Mouse (Mus musculus) heart, embryonic 13.5 days (tissue): ENCODE data around the gene Fbxl14. TPM values are rescaled to one million over a fixed set of nuclear protein-coding genes. Genes with fewer than 3 reads are reported as not detected.

Source experiments
- ATAC-seq: fragments of 200-750 bp; cut with Nextera tagmentation; 2 replicates; pipeline ENCODE4 v1.8.0; 2017; ENCODE audit warnings: moderate TSS enrichment; ENCODE audit not compliant: insufficient number of reproducible peaks, low FRiP score, low TSS enrichment; ENCODE audit errors: extremely low read depth
- H3K27ac ChIP-seq: fragments of 300-500 bp; sonication (generic); replicated peaks from 2 replicates; pipeline ENCODE4 v1.5.1; 2015; ENCODE audit warnings: moderate library complexity, mild to moderate bottlenecking, inconsistent platforms
- H3K27me3 ChIP-seq: fragments of 300-500 bp; sonication (generic); replicated peaks from 2 replicates; pipeline ENCODE4 v1.6.1; 2015; ENCODE audit warnings: mild to moderate bottlenecking, inconsistent platforms
- H3K36me3 ChIP-seq: fragments of 300-500 bp; sonication (generic); 2 replicates; pipeline ENCODE4 v1.6.1; 2015; ENCODE audit warnings: mild to moderate bottlenecking, inconsistent platforms
- H3K4me1 ChIP-seq: fragments of 300-500 bp; sonication (generic); 2 replicates; pipeline ENCODE4 v1.6.1; 2015; ENCODE audit warnings: inconsistent platforms
- H3K4me2 ChIP-seq: fragments of 300-500 bp; sonication (generic); 2 replicates; pipeline ENCODE4 v1.6.1; 2015; ENCODE audit warnings: inconsistent platforms, mild to moderate bottlenecking, moderate library complexity
- H3K4me3 ChIP-seq: fragments of 300-500 bp; sonication (generic); 2 replicates; pipeline ENCODE4 v1.5.1; 2015; ENCODE audit warnings: moderate library complexity, mild to moderate bottlenecking, inconsistent platforms
- H3K9ac ChIP-seq: fragments of 300-500 bp; sonication (generic); 2 replicates; pipeline ENCODE4 v1.6.1; 2015; ENCODE audit warnings: inconsistent platforms, mild to moderate bottlenecking, moderate library complexity
- H3K9me3 ChIP-seq: fragments of 300-500 bp; sonication (generic); 2 replicates; pipeline ENCODE4 v1.6.1; 2016; ENCODE audit warnings: inconsistent platforms
- WGBS: fragments of 180-500 bp; shearing (Covaris S2); methylation state at CpG from one replicate; pipeline ENCODE4 v1.1.7; 2015; ENCODE audit warnings: mixed read lengths; 5-methylcytosine and 5-hydroxymethylcytosine counted together
- polyA plus RNA-seq: library from polyadenylated mRNA; unstranded; fragments of >200 nt; fragmentation: Nextera tagmentation; extraction: Ambion mirVana; gene quantifications from 2 replicates; pipeline ENCODE4 v1.2.1, GENCODE M21; 2015

The Fbxl14 gene
- polyA plus RNA-seq, 1 experiment from 2014 or later, result 3.0 TPM

DNA sequence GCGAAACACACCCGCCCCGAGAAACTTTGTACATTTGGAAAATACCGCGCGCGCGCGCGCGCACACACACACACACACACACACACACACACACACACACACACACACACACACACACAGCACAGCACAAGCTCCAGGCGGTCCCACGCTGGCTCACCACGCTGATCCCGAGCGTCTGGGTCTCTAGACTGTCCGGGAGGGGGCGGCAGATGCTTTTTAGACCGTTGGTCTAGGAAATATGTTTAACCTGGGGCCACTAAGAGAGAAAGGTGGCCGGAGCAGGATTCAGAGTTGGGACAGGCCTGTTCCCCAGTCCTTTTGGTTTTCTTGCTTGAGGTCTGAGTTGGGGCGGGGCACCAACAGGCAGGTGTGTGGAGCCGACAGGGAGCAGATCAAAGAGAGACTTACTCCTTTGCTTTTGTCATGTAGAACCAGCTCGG is 30.4 kb upstream of the Fbxl14 start:
- H3K27ac ChIP-seq, result no peak overlapping the region
- H3K36me3 ChIP-seq, result no peaks in the 10 kb centered on the region
- H3K27me3 ChIP-seq, result 0 out of 2 replicates have a peak, but pooled peaks cover 6% of the 10 kb centered on the region
- peak overlapping the region; percentile 74 for H3K9ac ChIP-seq
- peak; percentile 47 for ATAC-seq
- no peaks in the 10 kb centered on the region for H3K9me3 ChIP-seq
- H3K4me1 ChIP-seq, result peaks cover 43% of the 10 kb centered on the region
- peak overlapping the region; percentile 52 for H3K4me3 ChIP-seq
- H3K4me2 ChIP-seq, result peak overlapping the region; percentile 78
- WGBS, result 3% methylated on average over 23 of the region's 23 CpGs

DNA sequence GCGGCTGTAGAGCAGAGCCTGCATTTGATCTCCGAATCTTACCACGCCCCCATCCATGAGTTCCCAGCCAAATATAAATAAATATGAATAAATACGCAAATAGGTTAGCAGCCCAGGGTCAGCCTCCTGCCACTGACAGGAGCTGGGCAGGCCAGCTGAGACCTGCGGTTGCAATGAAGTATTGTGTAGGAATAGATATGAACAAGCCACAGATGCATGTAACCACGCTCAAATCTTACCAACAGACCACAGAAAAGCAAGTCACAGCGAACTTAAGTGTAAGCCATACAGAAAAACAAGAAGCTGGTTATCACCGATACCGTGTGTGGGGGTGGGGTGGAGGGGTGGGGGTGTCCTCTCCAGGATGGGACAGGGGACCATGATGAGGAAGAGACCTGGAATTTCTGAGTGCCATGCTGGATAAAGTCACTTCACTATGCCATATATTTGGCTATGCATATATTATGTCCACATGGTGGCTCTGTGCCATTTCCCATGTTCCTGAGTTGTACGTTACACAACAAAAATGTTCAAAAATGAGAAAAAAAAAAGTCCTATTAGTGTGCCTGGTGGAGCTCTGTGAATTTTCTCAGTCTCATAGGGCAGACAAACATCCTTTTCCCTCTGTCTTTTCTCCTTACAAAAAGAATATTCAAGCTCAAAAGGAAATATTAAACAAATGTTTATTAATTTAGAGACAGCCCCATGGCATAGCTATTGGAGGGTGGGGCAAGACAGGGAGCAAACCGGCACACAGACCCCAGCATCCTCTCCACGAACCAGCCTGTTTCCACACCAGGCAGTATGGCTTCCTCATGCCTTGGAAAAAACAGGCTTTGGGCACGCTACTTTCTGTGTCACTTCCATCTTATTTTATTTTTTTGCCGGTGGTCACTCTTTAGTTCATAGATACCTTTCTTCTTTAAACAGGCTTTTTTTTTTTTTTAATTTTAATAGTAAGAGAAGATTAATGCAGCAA is 28.2 kb upstream of the Fbxl14 start:
- peak overlapping the region; percentile 75 for H3K4me2 ChIP-seq
- 37% methylated on average over 14 of the region's 14 CpGs for WGBS
- H3K4me1 ChIP-seq, result peaks cover 43% of the 10 kb centered on the region
- 0 out of 2 replicates have a peak, but pooled peaks cover 6% of the 10 kb centered on the region for H3K27me3 ChIP-seq
- no peaks in the 10 kb centered on the region for H3K9me3 ChIP-seq
- H3K4me3 ChIP-seq, result peak overlapping the region; percentile 48
- H3K36me3 ChIP-seq, result no peaks in the 10 kb centered on the region
- H3K27ac ChIP-seq, result peak overlapping the region; percentile 76
- no peak for ATAC-seq
- peak overlapping the region; percentile 79 for H3K9ac ChIP-seq

DNA sequence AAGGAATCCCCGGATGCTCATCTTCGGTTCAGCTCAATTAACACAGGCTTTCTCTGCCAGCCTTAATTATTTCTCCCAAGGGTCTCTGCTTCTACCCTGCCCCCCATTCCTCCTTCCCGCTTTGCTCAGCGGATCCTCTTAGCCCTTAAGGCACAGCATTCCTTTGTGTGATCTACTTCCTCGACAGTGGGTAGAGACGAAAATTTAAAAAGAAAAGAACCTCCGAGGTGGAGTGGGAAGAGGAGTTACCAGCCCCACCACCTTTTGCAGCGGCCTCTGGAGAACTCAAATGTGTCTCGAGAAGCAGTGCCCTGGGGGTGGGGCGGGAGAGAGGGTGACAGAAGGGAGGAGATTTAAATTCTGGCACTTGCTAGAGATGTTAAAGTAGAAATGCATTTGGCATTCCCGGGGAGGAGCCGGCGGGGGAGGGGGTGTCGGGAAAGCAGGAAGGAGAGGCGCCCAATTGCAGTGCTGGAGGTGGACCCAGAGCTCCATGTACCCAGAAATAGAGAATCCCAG is 27.4 kb upstream of the Fbxl14 start:
- peak overlapping the region; percentile 79 for H3K9ac ChIP-seq

DNA sequence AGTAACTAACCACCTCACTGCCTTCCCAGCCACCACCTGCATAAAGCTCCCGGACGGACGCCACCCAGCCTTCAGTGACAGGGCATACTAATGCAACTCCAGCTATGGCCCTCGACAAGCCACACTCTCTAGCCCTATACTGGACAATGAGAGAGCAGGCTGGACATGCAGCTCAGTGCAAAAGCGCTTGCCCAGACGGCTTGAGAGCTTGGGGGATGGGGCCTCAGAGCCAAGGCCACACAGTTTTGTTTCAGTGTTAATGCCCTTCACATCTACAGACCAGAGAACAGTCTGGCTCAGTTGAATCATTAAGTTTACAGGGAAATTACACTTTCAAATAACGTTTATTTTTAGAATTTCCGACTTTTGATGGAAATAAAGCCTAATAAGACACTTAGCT is 21.3 kb upstream of the Fbxl14 start:
- Histone ChIP-seq H3K27me3 (no peaks in the 10 kb centered on the region), H3K36me3 (no peaks in the 10 kb centered on the region), H3K9me3 (no peaks in the 10 kb centered on the region), H3K4me3 (no peak overlapping the region), H3K4me2 (no peak overlapping the region), H3K4me1 (peaks cover 1% of the 10 kb centered on the region; the same call in 1 of the 2 replicates), H3K9ac (no peak overlapping the region), H3K27ac (no peak overlapping the region)
- WGBS, result 58% methylated on average over 8 of the region's 8 CpGs
- no peak for ATAC-seq

More for the DNA sequence above, 27.4 kb upstream of the Fbxl14 start:
- peaks cover 43% of the 10 kb centered on the region for H3K4me1 ChIP-seq
- peak overlapping the region; percentile 76 for H3K27ac ChIP-seq
- peak; percentile 33; the same call in 1 of the 2 replicates for ATAC-seq
- WGBS, result under 1% methylated on average over 15 of the region's 15 CpGs
- H3K4me2 ChIP-seq, result peak overlapping the region; percentile 75
- peak overlapping the region; percentile 48 for H3K4me3 ChIP-seq
- H3K9me3 ChIP-seq, result no peaks in the 10 kb centered on the region
- 0 out of 2 replicates have a peak, but pooled peaks cover 6% of the 10 kb centered on the region for H3K27me3 ChIP-seq
- no peaks in the 10 kb centered on the region for H3K36me3 ChIP-seq

DNA sequence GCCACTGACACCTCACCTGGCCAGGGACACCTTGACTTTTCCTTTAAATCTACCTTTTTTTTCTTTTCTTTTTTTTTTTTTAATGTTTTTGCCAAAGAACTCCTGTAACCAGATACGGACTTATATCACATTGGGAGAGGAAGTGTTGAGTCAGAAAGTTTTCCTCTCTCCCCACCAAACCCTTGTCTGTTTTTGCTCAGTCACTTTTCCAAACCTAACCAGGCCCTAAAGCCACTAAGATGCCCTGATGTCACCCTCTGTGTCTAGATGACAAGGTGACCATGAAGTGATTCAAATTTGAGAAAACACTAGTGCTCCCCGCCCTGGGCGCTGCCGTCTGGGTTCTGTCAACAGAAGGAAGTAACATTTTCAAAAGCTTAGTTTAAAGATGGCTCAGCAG is 20.4 kb upstream of the Fbxl14 start:
- no peaks in the 10 kb centered on the region for H3K4me1 ChIP-seq
- no peak overlapping the region for H3K4me3 ChIP-seq
- H3K36me3 ChIP-seq, result no peaks in the 10 kb centered on the region
- H3K9me3 ChIP-seq, result no peaks in the 10 kb centered on the region
- WGBS, result 66% methylated on average over 4 of the region's 4 CpGs
- no peak for ATAC-seq
- no peak overlapping the region for H3K4me2 ChIP-seq
- no peak overlapping the region for H3K27ac ChIP-seq
- H3K9ac ChIP-seq, result no peak overlapping the region
- H3K27me3 ChIP-seq, result no peaks in the 10 kb centered on the region

DNA sequence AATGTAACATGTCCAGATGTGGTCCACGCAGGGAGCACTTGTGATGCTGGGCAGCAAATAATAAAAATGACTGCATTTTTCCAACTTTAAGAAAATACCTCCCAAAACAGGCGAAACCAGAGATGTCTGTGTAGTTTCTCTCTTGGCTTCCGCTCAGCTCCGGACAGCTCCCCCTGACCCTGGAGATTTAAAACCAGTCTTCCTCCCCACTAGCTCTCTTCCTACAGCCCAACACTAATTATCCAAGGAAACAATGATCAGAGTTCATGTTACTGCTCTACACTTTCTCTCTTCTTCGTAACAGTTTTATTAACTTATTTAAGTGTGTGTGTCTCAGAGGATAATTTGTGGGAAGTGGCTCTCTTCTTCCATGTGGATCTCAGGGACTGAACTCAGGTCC is 19.1 kb upstream of the Fbxl14 start:
- Histone ChIP-seq H3K4me2 (no peak overlapping the region), H3K36me3 (no peaks in the 10 kb centered on the region), H3K9me3 (no peaks in the 10 kb centered on the region), H3K4me3 (no peak overlapping the region), H3K27me3 (no peaks in the 10 kb centered on the region), H3K4me1 (no peaks in the 10 kb centered on the region), H3K9ac (no peak overlapping the region), H3K27ac (no peak overlapping the region)
- no peak for ATAC-seq
- WGBS, result 77% methylated on average over 5 of the region's 5 CpGs

DNA sequence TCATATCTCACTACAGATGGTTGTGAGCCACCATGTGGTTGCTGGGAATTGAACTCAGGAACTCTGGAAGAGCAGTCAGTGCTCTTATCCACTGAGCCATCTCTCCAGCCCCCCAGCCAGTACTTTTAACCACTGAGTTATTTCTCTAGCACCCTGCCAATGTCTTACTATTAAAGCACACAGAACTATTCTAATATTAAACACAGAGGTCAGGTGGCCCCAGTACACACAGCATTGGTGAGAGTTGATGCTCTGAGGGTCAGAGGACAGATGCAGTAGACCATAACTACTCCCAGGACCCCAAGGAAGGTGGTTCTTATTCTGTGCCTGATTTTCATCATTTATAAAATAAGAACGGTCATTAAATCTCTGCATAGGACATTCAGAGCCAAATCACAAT is 13.3 kb upstream of the Fbxl14 start:
- no peaks in the 10 kb centered on the region for H3K27me3 ChIP-seq
- 95% methylated on average over 1 of the region's 1 CpGs for WGBS

DNA sequence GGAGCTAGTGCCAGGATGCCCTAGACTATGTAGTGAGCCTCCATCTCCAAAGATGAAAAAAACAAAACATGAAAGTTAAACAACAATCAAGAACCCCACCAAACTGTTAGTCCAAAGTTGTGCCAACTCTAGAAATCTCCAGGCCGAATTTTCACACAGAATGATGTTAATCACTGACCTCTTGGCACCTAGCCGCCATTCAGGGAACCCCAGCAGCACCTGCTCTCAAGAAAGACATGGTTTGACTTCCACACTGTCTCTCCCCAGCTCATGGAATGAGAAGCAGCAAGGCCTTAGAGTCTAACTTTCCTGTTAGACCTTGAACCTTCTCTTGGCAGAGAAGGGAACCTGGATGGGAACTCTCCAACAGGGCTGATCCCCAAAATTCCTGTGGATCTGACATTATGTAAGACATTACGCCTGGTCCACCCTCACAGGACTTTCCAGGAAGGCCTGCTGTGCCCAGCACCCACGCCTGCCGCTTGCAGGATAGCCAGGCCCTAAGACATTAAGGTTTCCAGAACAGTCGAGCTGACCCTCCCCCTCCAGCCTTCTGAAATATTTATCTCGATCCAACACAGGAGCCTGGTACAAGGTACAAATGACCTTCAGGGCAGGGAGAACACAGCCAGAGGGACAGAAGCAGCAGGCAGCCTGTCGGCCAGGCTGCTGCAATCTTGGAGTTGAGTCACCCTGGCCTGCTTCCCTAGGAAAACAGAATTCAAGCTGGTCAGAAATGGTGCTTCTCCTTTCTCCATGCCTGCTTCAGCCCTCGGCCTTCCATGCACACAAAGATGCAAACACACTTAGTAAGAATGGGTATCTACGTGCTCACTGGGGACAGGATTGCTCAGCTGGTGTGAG is 12.3 kb upstream of the Fbxl14 start:
- Histone ChIP-seq H3K4me3 (no peak overlapping the region), H3K4me1 (peaks cover 14% of the 10 kb centered on the region), H3K36me3 (no peaks in the 10 kb centered on the region), H3K9me3 (no peaks in the 10 kb centered on the region), H3K4me2 (no peak overlapping the region), H3K27me3 (no peaks in the 10 kb centered on the region), H3K9ac (peak overlapping the region; percentile 66), H3K27ac (peak overlapping the region; percentile 87)
- 39% methylated on average over 10 of the region's 10 CpGs for WGBS
- ATAC-seq, result peak; percentile 25; the same call in 1 of the 2 replicates

More for the DNA sequence above, 13.3 kb upstream of the Fbxl14 start:
- ATAC-seq, result no peak
- Histone ChIP-seq H3K9ac (no peak overlapping the region), H3K4me2 (no peak overlapping the region), H3K4me3 (no peak overlapping the region), H3K4me1 (peaks cover 14% of the 10 kb centered on the region), H3K9me3 (no peaks in the 10 kb centered on the region), H3K36me3 (no peaks in the 10 kb centered on the region), H3K27ac (no peak overlapping the region)

DNA sequence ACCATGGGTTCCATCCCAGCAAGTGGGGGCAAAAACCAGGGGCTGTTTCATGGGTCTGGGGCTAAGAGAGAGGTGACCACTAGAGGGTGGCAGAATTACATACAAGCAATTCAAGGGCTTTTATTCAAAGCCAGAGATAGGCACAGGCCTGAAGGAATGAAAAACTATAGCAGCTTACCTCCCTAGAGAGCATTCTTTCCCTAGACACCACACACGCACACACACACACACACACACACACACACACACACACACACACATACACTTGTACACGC is 11.7 kb upstream of the Fbxl14 start:
- Histone ChIP-seq H3K4me3 (no peak overlapping the region), H3K9me3 (no peaks in the 10 kb centered on the region), H3K36me3 (no peaks in the 10 kb centered on the region), H3K27me3 (no peaks in the 10 kb centered on the region), H3K4me2 (no peak overlapping the region), H3K9ac (peak overlapping the region; percentile 66), H3K27ac (peak overlapping the region; percentile 87), H3K4me1 (peaks cover 14% of the 10 kb centered on the region)
- no peak for ATAC-seq
- 73% methylated on average over 2 of the region's 2 CpGs for WGBS

DNA sequence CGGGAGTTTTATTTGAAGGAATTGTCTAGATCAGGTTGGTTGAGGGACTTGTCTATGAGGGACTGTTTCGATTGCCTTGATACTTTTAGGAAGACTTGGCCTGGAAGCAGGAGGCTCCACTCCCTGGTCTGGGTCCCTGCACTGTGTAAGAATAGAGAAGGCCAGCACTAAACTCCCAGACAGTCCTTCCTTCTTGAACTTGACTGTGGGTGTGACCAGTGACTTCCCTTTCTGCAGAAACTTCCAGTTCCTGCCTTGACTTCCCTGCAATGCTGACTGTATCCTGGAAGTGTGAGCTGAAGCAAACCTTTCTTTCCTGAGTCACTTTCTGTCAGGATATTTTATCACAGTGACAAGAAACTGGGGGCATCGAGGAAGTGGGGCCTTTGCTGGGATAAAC is 8.7 kb upstream of the Fbxl14 start:
- no peaks in the 10 kb centered on the region for H3K9me3 ChIP-seq
- ATAC-seq, result no peak
- H3K27ac ChIP-seq, result no peak overlapping the region
- H3K4me3 ChIP-seq, result no peak overlapping the region
- no peak overlapping the region for H3K9ac ChIP-seq
- 76% methylated on average over 3 of the region's 3 CpGs for WGBS
- no peaks in the 10 kb centered on the region for H3K36me3 ChIP-seq
- H3K27me3 ChIP-seq, result no peaks in the 10 kb centered on the region
- H3K4me1 ChIP-seq, result peaks cover 22% of the 10 kb centered on the region
- H3K4me2 ChIP-seq, result no peak overlapping the region

DNA sequence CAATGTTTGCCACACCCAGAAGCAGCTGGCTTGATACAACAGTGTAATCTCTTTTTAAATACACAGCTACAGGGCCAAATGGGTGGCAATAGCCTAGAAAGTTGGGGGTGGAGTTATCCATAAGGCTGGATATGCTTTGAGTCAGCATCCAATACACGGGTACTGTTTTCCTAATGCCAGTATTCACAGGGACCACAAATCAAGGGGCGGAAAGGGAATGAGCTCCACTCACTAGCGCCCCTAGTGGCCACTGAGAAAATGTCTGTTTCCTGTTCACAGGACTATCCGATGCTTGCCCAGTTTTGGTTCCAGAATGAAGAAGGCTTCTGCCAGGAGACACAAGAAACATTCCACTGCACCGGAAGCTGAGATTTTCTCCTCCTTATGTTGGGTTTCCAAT is 7.3 kb upstream of the Fbxl14 start:
- Histone ChIP-seq H3K9ac (no peak overlapping the region), H3K4me2 (no peak overlapping the region), H3K4me1 (peaks cover 20% of the 10 kb centered on the region), H3K36me3 (no peaks in the 10 kb centered on the region), H3K9me3 (no peaks in the 10 kb centered on the region), H3K27ac (no peak overlapping the region), H3K27me3 (no peaks in the 10 kb centered on the region), H3K4me3 (no peak overlapping the region)
- WGBS, result 28% methylated on average over 5 of the region's 5 CpGs
- ATAC-seq, result no peak
